8 mouse cellular contexts compared by ENCODE assay signal in genomic region chr7:135715642-135716444, GRCm38 (mm10). TPM values are rescaled to one million over a fixed set of nuclear protein-coding genes. Genes with fewer than 3 reads are reported as not detected.
DNase-seq lines count a peak whose midpoint lies in the region; ATAC-seq and TF ChIP-seq lines count a peak whose summit lies in the region.

Gene Mki67, minus strand, starts transcription at chr7:135716361.

- TF ChIP-seq RAD21 in CH12.LX (IDR thresholded peaks at IDR 0.05; ENCODE audit: low read depth, low read length) = no peak

- no peaks in the 10 kb centered on the region for H3K27me3 ChIP-seq in CH12.LX (replicated peaks)
- no peaks in the 10 kb centered on the region for H3K27me3 ChIP-seq in heart, embryonic 15.5 days
- H3K27me3 ChIP-seq in limb, embryonic 11.5 days (ENCODE audit: control insufficient read depth, insufficient read depth, low read length) = no peaks in the 10 kb centered on the region
- H3K27me3 ChIP-seq in midbrain, embryonic 13.5 days = 0 out of 2 replicates have a peak, but pooled peaks cover 4% of the 10 kb centered on the region
- H3K27me3 ChIP-seq in thymus, adult 2 months (ENCODE audit: control insufficient read depth, insufficient read depth, low read length) = no peaks in the 10 kb centered on the region

- peak within 1 kb of the TSS; percentile 80 for H3K9ac ChIP-seq in CH12.LX (ENCODE audit: insufficient read depth, low read depth)
- H3K9ac ChIP-seq in heart, embryonic 15.5 days = peak within 1 kb of the TSS; percentile 90
- peak within 1 kb of the TSS; percentile 96 for H3K9ac ChIP-seq in limb, embryonic 11.5 days (ENCODE audit: low read length)
- H3K9ac ChIP-seq in midbrain, embryonic 13.5 days (replicated peaks) = peak within 1 kb of the TSS; percentile 77

- no peak for TF ChIP-seq EP300 in CH12.LX (IDR thresholded peaks at IDR 0.05; ENCODE audit: low read length)

- H3K4me2 ChIP-seq in CH12.LX (ENCODE audit: insufficient read depth, low read depth, poor library complexity, severe bottlenecking) = peak within 1 kb of the TSS; percentile 76
- peak within 1 kb of the TSS; percentile 83 for H3K4me2 ChIP-seq in heart, embryonic 15.5 days
- H3K4me2 ChIP-seq in limb, embryonic 11.5 days (ENCODE audit: low read depth, severe bottlenecking) = peak within 1 kb of the TSS; percentile 47
- H3K4me2 ChIP-seq in midbrain, embryonic 13.5 days (replicated peaks) = peak within 1 kb of the TSS; percentile 98

- no peak for TF ChIP-seq CTCF in CH12.LX (conservative IDR thresholded peaks at IDR 0.05 in 1 of 2, IDR thresholded peaks at IDR 0.05 in 1 of 2; ENCODE audit: low read depth in 2 of 2, low read length in 2 of 2)
- TF ChIP-seq CTCF in thymus, adult 2 months (IDR thresholded peaks at IDR 0.05; ENCODE audit: borderline replicate concordance, control insufficient read depth, extremely low read depth, insufficient read depth, low read length, poor library complexity) = no peak

- H3K4me3 ChIP-seq in CH12.LX (replicated peaks in 1 of 3; ENCODE audit: low read depth in 2 of 3, low read length in 2 of 3, poor library complexity in 1 of 3) = peak within 1 kb of the TSS; percentile 92 to 94 (median 93)
- peak within 1 kb of the TSS; percentile 97 for H3K4me3 ChIP-seq in heart, embryonic 15.5 days
- peak within 1 kb of the TSS; percentile 98 for H3K4me3 ChIP-seq in limb, embryonic 11.5 days (ENCODE audit: low read depth, low read length)
- H3K4me3 ChIP-seq in midbrain, embryonic 13.5 days (replicated peaks) = peak within 1 kb of the TSS; percentile 86
- H3K4me3 ChIP-seq in thymus, adult 2 months (ENCODE audit: control insufficient read depth, insufficient read depth, low read length) = peak within 1 kb of the TSS; percentile 96

- peak within 1 kb of the TSS; percentile 61 for H3K27ac ChIP-seq in CH12.LX (ENCODE audit: insufficient read depth, low read depth)
- peak within 1 kb of the TSS; percentile 78 for H3K27ac ChIP-seq in heart, embryonic 15.5 days
- H3K27ac ChIP-seq in limb, embryonic 11.5 days (replicated peaks; ENCODE audit: low read depth, low read length) = peak within 1 kb of the TSS; percentile 73
- H3K27ac ChIP-seq in midbrain, embryonic 13.5 days = no peak within 1 kb of the TSS
- peak within 1 kb of the TSS; percentile 51 for H3K27ac ChIP-seq in thymus, adult 2 months (ENCODE audit: control insufficient read depth, insufficient read depth, low read length)

- TF ChIP-seq POLR2A in CH12.LX (IDR thresholded peaks at IDR 0.05; ENCODE audit: low read depth, low read length) = peak; percentile 66
- no peak for TF ChIP-seq POLR2A in thymus, adult 2 months (IDR thresholded peaks at IDR 0.05; ENCODE audit: control insufficient read depth, extremely low read depth, insufficient read depth, low read length, poor library complexity)

- WGBS in heart, embryonic 15.5 days = under 1% methylated on average over 82 of the region's 82 CpGs
- under 1% methylated on average over 71 of the region's 82 CpGs for WGBS in limb, embryonic 11.5 days
- under 1% methylated on average over 81 of the region's 82 CpGs for WGBS in midbrain, embryonic 13.5 days
- WGBS in thymus, adult 2 months = under 1% methylated on average over 77 of the region's 82 CpGs

- in situ Hi-C loops in CH12.LX (cut with MboI; ENCODE audit: low pct_ligation_motif_present, low pct_unique_long_range_greater_than_20kb, low sequenced_read_pairs) = no loop called here

- H3K4me1 ChIP-seq in CH12.LX (ENCODE audit: control insufficient read depth in 1 of 2, insufficient read depth in 2 of 2) = peaks cover 0 to 36% of the 10 kb centered on the region in 2 experiments; a peak in 3 of 4 replicates
- H3K4me1 ChIP-seq in heart, embryonic 15.5 days (replicated peaks) = peaks cover 18% of the 10 kb centered on the region
- H3K4me1 ChIP-seq in limb, embryonic 11.5 days (ENCODE audit: control insufficient read depth, insufficient read depth, low read length) = 0 out of 2 replicates have a peak, but pooled peaks cover 5% of the 10 kb centered on the region
- peaks cover 29% of the 10 kb centered on the region for H3K4me1 ChIP-seq in midbrain, embryonic 13.5 days (replicated peaks)
- H3K4me1 ChIP-seq in thymus, adult 2 months (replicated peaks; ENCODE audit: control insufficient read depth, insufficient read depth, low read length) = peaks cover 9% of the 10 kb centered on the region

- dilution Hi-C loops in CH12.LX (cut with MboI; ENCODE audit: extremely low pct_ligation_motif_present, extremely low pct_unique_long_range_greater_than_20kb, low sequenced_read_pairs) = no loop called here

- DNase-seq in 416B (ENCODE audit: low read depth) (peak; percentile 48), CH12.LX (ENCODE audit: extremely low read depth) (no peak)
- DNase-seq in embryo, embryonic 10.5 days (ENCODE audit: low spot score) = peak; percentile 45
- DNase-seq in limb, embryonic 11.5 days (ENCODE audit: low spot score) = peak; percentile 66
- DNase-seq in thymus, adult 2 months = peak; percentile 46
- DNase-seq in cerebellum, adult 9-10 months = no peak

- peaks cover 0 to 9% of the 10 kb centered on the region in 2 experiments for H3K36me3 ChIP-seq in CH12.LX (replicated peaks in 1 of 2; ENCODE audit: control insufficient read depth in 1 of 2, insufficient read depth in 1 of 2, low read length in 1 of 2)
- no peaks in the 10 kb centered on the region for H3K36me3 ChIP-seq in heart, embryonic 15.5 days
- peaks cover 6% of the 10 kb centered on the region; the same call in 1 of the 2 replicates for H3K36me3 ChIP-seq in limb, embryonic 11.5 days (ENCODE audit: control insufficient read depth, insufficient read depth, low read length)
- no peaks in the 10 kb centered on the region for H3K36me3 ChIP-seq in midbrain, embryonic 13.5 days
- H3K36me3 ChIP-seq in thymus, adult 2 months (ENCODE audit: control insufficient read depth, insufficient read depth, low read length) = no peaks in the 10 kb centered on the region; the same call in 1 of the 2 replicates

- no peaks in the 10 kb centered on the region for H3K9me3 ChIP-seq in CH12.LX (replicated peaks; ENCODE audit: low read length)
- H3K9me3 ChIP-seq in heart, embryonic 15.5 days (replicated peaks) = no peaks in the 10 kb centered on the region
- no peaks in the 10 kb centered on the region for H3K9me3 ChIP-seq in limb, embryonic 11.5 days (ENCODE audit: control insufficient read depth, low read length)
- H3K9me3 ChIP-seq in midbrain, embryonic 13.5 days = no peaks in the 10 kb centered on the region

- H3K79me2 ChIP-seq in CH12.LX (replicated peaks; ENCODE audit: control insufficient read depth, extremely low read depth, insufficient read depth, poor library complexity, severe bottlenecking) = peaks cover 48% of the 10 kb centered on the region

- peak; percentile 58; the same call in 1 of the 2 replicates for ATAC-seq in heart, embryonic 15.5 days (replicated peaks; ENCODE audit: insufficient number of reproducible peaks, insufficient read depth, low FRiP score, low read depth)
- peak; percentile 62 for ATAC-seq in limb, embryonic 11.5 days (ENCODE audit: insufficient number of reproducible peaks, low FRiP score, low TSS enrichment, low read depth)
- peak; percentile 83 for ATAC-seq in midbrain, embryonic 13.5 days

TF ChIP-seq in CH12.LX, 34 proteins besides CTCF, POLR2A, EP300 and RAD21 (continues in another document):
- TF ChIP-seq E2F4 (IDR thresholded peaks at IDR 0.05; ENCODE audit: insufficient replicate concordance, low read depth, low read length) (no peak), SMC3 (IDR thresholded peaks at IDR 0.05; ENCODE audit: low read depth, low read length) (no peak), MEF2A (IDR thresholded peaks at IDR 0.05; ENCODE audit: borderline replicate concordance, low read depth, low read length) (no peak), TCF12 (IDR thresholded peaks at IDR 0.05; ENCODE audit: low read depth, low read length) (0 out of 2 replicates have a peak, but pooled peaks have one; percentile 4), POLR2AphosphoS2 (IDR thresholded peaks at IDR 0.05; ENCODE audit: low read depth, low read length) (no peak), CHD1 (IDR thresholded peaks at IDR 0.05; ENCODE audit: low read depth, low read length) (no peak), CHD2 (IDR thresholded peaks at IDR 0.05; ENCODE audit: low read length) (no peak; the same call in 1 of the 2 replicates), JUN (IDR thresholded peaks at IDR 0.05; ENCODE audit: insufficient read depth, low read depth, low read length) (no peak), MXI1 (IDR thresholded peaks at IDR 0.05; ENCODE audit: low read depth, low read length) (peak; percentile 5; the same call in 1 of the 2 replicates), HCFC1 (IDR thresholded peaks at IDR 0.05; ENCODE audit: low read depth, low read length) (no peak), RCOR1 (conservative IDR thresholded peaks at IDR 0.05; ENCODE audit: low read depth, low read length) (no peak), KAT2A (IDR thresholded peaks at IDR 0.05; ENCODE audit: insufficient replicate concordance, low read length) (no peak), MYC (IDR thresholded peaks at IDR 0.05; ENCODE audit: low read depth, low read length) (no peak), GABPA (IDR thresholded peaks at IDR 0.05; ENCODE audit: insufficient replicate concordance, low read depth, low read length) (no peak), SIN3A (IDR thresholded peaks at IDR 0.05; ENCODE audit: low read length) (peak; percentile 70; the same call in 1 of the 2 replicates), MAZ (IDR thresholded peaks at IDR 0.05; ENCODE audit: low read depth, low read length) (no peak), IRF4 (IDR thresholded peaks at IDR 0.05; ENCODE audit: low read depth, low read length) (no peak), PAX5 (IDR thresholded peaks at IDR 0.05; ENCODE audit: low read length) (no peak), UBTF (IDR thresholded peaks at IDR 0.05; ENCODE audit: low read depth, low read length) (0 out of 2 replicates have a peak, but pooled peaks have one; percentile 49), ZC3H11A (IDR thresholded peaks at IDR 0.05; ENCODE audit: low read depth, low read length) (no peak), ZMIZ1 (IDR thresholded peaks at IDR 0.05; ENCODE audit: low read depth, low read length) (no peak), ZKSCAN1 (IDR thresholded peaks at IDR 0.05; ENCODE audit: borderline replicate concordance, low read depth, low read length) (no peak), ZNF384 (IDR thresholded peaks at IDR 0.05; ENCODE audit: low read depth, low read length) (no peak), ELF1 (IDR thresholded peaks at IDR 0.05; ENCODE audit: low read depth, low read length) (peak; percentile 46)

RNA-seq across cellular contexts. Expression of gene Mki67, which starts in this region (rescaled TPM):
- total RNA-seq in CH12.LX (2012; rRNA removed) (73.1 and 86.7 TPM in 2 replicates), CH12.LX (2014; rRNA removed) (57.0 and 57.8 TPM in 2 replicates)
- polyA plus RNA-seq in CH12.LX (2012; ENCODE audit: insufficient read length, low read depth) = 98.5 and 102 TPM in 2 replicates
- 20.2 and 27.1 TPM in 2 replicates for polyA plus RNA-seq in heart, embryonic 15.5 days (2015; fragmentation: Nextera tagmentation; extraction: Ambion mirVana)
- polyA plus RNA-seq in limb, embryonic 11.5 days (2014; fragmentation: Nextera tagmentation; extraction: Ambion mirVana) = 57.4 and 63.6 TPM in 2 replicates
- 17.7 and 18.8 TPM in 2 replicates for polyA plus RNA-seq in midbrain, embryonic 13.5 days (2015; fragmentation: Nextera tagmentation; extraction: Ambion mirVana)
- polyA plus RNA-seq in thymus, adult 2 months (2012; rRNA removed) = 19.1 and 29.7 TPM in 2 replicates

Comparison
In these comparisons a context has a peak if more than half of its experiments do, and no peak if none do; other contexts are left out.
1. DNase-seq: peak in 416B (single experiment), embryo, embryonic 10.5 days (single experiment), limb, embryonic 11.5 days (single experiment) and thymus, adult 2 months (single experiment); none in CH12.LX (single experiment) and cerebellum, adult 9-10 months (single experiment).
2. H3K4me2 ChIP-seq: peak in every context shown above with its lines; median percentile 98 in midbrain, embryonic 13.5 days; 83 in heart, embryonic 15.5 days; 76 in CH12.LX; 47 in limb, embryonic 11.5 days.
3. Peak in every context shown above with its lines, with median percentiles within 50 percentile points of each other: H3K4me3 ChIP-seq, H3K9ac ChIP-seq and ATAC-seq.